Mouse (Mus musculus) frontal cortex, adult 2 months (tissue): ENCODE measurements at regions not wholly inside any gene's neighbourhood (a gene's known extent, or its start where the extent isn't known, plus 50 kb on each side); places are given as distances from the start of the nearest gene placed in this dataset.
A peak's percentile ranks its signal among the peaks of the same experiment; 100 is the strongest.

Experiments
- DNase-seq, 2 experiments: peaks; one replicate each; pipeline ENCODE4 v3.0.0; 2022; ENCODE audit warnings: low spot score in 1 of 2; ENCODE audit errors: extremely low spot score in 1 of 2

DNA sequence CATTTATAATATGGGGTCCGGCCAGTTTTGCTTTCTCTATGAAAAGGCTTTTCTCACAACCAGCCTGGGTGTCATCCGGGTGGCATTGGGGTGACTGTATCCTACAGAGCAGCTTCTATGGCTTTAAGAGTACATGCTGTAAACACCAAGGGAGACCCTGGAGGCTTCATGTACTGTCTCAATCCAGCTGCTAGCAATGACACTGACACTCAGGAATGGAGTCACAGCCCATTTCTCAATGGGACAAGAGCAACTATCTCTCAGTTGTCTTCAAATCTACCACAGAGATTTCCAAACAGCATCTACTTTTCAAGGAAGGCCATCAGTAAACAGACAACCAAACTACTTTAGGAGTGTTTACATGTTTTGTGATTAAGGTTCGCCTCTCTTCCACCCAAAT lies 397.5 kb downstream of the Adamts20 start:
- no peak for DNase-seq

- DNase-seq, result no peak
Observed at GRCm38 (mm10) chr15:94049638-94050273, 415.5 kb downstream of the Adamts20 start.

DNA sequence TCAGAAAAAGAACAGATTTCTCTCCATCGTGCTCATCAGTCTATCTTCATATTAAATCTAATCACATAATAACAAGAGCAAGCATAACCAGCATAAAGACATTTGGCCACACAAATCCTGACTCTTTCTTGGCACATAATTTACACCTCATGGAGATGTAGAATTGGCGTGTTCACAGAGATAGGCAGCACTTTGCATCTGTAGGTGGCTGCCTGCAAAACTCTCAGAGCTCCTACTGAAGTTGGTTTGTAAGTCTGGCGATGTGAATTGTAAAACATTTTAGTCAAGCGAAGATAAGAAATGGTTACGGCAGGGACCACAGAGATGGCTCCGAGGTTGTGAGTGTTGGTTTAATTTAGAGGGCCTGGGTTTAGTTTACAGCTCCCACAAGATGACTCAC lies 419.0 kb downstream of the Adamts20 start:
- peak; percentile 19 to 47 for DNase-seq

DNA sequence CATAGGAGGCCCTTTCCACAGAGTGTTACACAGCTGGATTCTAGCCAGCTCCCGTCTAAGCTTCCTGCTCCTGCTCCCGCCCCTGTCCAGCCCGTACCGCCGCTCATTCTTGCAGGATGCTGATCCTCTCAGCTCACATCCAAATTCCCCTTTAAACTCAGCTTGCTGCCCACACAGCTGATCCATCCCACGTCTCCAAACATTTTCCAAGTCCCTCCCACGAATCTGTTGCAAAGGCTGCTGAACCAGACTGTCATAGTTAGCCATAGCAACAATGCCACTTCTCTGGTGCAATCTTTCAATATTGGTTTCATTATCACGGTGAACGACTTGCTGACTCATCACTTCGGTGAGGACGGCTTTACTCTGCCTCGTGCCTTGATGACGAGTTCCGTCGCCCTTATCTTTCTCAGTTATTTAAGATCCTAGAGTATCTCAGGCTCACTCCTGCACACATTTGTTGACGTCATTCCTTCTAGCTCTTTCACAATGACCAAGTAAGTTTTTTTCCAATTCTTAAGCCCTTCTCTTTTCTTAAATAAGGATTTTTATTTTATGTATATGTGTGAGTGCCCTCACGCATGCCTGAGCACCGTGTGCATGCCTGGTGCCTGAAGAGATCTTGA lies 420.0 kb downstream of the Adamts20 start:
- DNase-seq, result peak; percentile 33 to 54

DNA sequence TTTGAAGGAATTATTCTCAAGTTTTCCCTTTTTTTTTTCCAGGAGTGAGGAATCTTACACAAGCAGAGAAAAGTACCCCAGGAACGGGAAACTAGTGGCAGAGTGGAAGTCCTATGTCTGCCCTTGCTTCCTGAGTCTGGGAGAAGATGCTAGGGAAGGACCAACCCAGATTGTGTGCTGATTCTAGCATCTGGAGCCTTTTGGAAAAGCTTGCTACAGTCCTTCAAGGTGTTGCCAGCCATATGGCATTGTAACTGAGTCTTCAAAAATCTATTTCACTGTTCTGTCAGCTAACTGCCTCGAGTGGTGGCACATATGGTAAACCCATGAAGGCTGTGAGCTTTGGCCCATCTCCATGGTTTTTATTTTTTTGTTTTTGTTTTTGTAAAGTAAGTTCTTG lies 432.3 kb downstream of the Adamts20 start:
- DNase-seq, result peak; percentile 36 to 62

- DNase-seq, result no peak
Observed at GRCm38 (mm10) chr15:94025996-94026696, 430.5 kb upstream of the Prickle1 start.

DNA sequence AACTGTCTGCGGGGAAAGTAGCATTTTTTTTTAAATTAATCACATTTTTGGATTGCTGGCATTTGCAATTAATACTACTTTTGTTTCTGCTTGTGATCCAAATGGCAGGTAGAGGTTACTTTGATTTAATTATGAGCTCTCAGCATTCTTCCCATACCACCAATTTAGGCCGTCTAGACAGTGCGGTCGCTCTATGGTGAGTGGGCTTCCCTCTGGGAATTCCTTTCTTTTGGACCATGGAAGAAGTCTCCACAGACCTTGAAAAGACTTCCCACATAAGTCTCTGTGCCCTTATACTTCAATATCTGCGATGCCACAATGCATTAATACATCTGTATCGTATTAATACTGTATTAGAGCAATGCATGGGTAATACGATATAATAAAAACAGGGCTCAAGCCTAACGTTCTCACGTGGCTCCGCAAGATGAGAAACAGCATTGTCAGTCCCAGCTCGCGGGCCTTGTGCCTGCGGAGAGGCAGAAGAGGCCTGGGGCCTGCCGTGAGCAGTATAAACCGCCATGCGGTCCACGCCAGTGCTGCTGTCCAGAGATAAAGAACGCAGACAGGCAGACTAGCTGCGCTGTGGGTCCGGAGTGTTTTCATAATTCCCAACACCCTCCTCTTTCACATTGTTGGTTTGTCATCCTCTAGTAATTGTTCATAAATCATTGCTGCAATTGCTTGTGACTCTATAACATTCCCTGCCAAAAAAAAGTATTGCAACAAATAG lies 429.7 kb upstream of the Prickle1 start:
- no peak for DNase-seq

DNA sequence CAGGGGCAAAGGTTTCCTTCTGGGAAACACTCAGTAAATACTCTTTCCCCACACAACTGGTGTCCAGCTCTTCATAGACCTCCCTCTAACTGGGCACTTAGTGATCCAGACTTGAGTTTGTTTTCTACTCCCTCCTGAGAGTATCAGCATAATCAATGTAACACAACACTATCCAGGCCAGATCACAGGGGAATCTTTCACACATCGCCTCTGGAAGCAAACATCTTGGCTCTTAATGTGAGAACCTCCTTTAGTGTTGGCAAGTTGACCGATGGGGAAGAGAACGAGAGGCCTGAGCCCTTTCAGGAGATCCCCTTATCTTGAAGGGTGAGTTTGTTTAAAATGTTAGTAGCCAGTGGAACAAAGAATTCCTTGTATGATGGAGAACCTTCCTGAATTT lies 429.1 kb upstream of the Prickle1 start:
- no peak for DNase-seq

DNA sequence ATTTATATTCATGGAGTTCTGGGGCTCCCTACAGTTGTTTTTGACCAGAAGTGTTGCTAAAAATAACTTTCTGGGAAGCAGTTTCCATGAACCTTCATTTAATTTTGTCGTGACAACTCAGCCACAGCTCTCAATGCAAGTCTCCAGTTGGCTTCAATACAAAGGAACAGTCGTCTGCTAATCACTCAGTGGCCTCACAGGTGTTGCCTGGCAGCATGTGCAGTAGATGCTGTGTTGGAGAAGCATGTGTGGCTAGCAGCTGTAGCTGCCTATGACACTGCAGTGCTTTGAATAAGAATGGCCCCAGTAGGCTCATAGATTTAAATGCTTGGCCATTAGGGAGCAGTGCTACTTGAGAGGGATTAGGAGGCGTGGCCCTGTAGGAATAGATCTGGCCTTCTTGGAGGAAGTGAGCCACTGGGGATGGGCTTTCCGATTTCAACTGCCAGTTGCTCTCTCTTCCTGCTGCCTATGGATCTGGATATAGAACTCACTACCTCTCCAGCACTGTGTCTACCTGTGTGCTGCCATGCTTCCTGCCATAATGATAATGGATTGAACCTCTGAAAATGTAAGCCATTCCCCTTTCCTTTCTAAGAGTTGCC lies 428.5 kb upstream of the Prickle1 start:
- no peak for DNase-seq

- DNase-seq, result no peak
Observed at GRCm38 (mm10) chr15:94023501-94023900, 427.8 kb upstream of the Prickle1 start.

DNA sequence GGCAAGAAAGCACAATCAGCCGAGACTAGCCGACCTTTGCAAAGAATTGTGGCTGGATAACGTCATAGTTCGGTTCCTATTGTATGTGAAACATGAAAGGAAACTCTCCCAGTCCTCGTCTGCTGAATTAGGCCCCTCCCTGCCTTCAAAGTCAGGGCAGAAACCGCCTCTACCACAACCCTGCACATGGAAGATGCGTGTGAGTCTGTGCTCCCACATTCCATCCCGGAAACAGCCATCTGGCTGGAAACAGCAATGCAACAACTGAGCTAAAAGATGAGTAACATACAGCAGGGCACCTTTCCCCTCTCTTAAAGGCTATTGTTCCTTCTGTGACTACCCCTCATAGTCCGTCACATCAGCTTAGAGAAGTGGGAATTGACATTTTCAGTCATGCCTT lies 422.1 kb upstream of the Prickle1 start:
- peak in 1 of 2 experiments; percentile 36 for DNase-seq

- peak; percentile 62 to 66 for DNase-seq
Observed at GRCm38 (mm10) chr15:94011499-94011898, 415.8 kb upstream of the Prickle1 start.

- no peak for DNase-seq
Observed at GRCm38 (mm10) chr15:94006082-94006481, 410.4 kb upstream of the Prickle1 start.

- no peak for DNase-seq
Observed at GRCm38 (mm10) chr15:94004911-94005310, 409.2 kb upstream of the Prickle1 start.

- no peak for DNase-seq
Observed at GRCm38 (mm10) chr15:94003145-94003544, 407.5 kb upstream of the Prickle1 start.

DNA sequence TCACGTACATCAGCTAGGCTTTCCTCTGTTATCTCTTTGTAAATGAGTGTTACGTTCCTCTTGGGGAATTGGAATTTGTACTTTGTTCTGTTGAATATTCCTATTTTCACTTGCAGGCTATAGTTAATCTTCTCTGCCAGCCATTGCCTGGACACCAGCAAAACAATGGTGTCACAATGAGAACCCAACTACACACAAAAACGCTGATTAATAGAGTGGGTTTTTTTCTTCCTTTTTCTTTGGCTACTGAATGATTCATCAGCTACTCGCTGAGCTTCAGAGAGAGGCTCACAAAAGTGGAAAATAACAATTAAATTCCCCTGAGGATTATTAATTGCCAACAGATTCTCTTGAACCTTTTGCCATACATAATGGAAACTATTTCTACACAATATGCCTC lies 398.9 kb upstream of the Prickle1 start:
- no peak for DNase-seq

DNA sequence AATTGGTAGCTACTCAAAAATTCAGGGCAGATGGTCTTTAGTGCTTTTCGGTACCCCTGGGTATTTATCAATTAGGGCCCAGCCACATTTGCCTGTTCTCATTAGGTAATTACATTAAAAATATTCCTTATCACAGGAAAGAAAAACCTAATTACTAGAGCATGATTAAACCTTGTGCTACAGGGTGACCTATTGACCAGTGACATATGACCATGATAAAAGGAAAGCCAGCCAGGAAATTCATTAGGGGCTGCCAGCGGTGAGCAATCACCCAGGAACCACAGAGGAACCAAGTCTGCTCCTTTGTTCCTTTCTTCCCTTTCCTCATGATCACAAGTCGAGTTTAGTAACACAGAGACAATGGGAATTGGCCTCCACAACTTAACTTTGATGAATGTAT lies 394.4 kb upstream of the Prickle1 start:
- DNase-seq, result no peak

GRCm38 (mm10) chr15:93988367-93988766 lies 392.7 kb upstream of the Prickle1 start:
- no peak for DNase-seq

GRCm38 (mm10) chr15:93986631-93987429 lies 391.1 kb upstream of the Prickle1 start:
- no peak for DNase-seq

- no peak for DNase-seq
Observed at GRCm38 (mm10) chr15:93982091-93982490, 386.4 kb upstream of the Prickle1 start.
